Mouse (Mus musculus) heart, embryonic 10.5 days (tissue): Measurements from ENCODE around the gene Zfp143. TPM values are rescaled to one million over a fixed set of nuclear protein-coding genes. Genes with fewer than 3 reads are reported as not detected.

Experiments
- DNase-seq: peaks from one replicate; pipeline ENCODE4 v3.0.0-alpha.2; 2017; ENCODE audit warnings: low spot score
- H3K27ac ChIP-seq: fragments of 300-500 bp; sonication (generic); 2 replicates; pipeline ENCODE4 v1.5.1; 2016; ENCODE audit warnings: mild to moderate bottlenecking
- H3K27me3 ChIP-seq: fragments of 300-500 bp; sonication (generic); 2 replicates; pipeline ENCODE4 v1.6.1; 2016; ENCODE audit warnings: mild to moderate bottlenecking; ENCODE audit not compliant: poor library complexity, insufficient read depth, severe bottlenecking
- H3K36me3 ChIP-seq: fragments of 300-500 bp; sonication (generic); 2 replicates; pipeline ENCODE4 v1.6.1; 2016; ENCODE audit warnings: mild to moderate bottlenecking, moderate library complexity
- H3K4me1 ChIP-seq: fragments of 300-500 bp; sonication (generic); 2 replicates; pipeline ENCODE4 v1.6.1; 2016; ENCODE audit warnings: mild to moderate bottlenecking
- H3K4me3 ChIP-seq: fragments of 300-500 bp; sonication (generic); 2 replicates; pipeline ENCODE4 v1.5.1; 2016; ENCODE audit warnings: mild to moderate bottlenecking, moderate library complexity
- H3K9me3 ChIP-seq: fragments of 300-500 bp; sonication (generic); 2 replicates; pipeline ENCODE4 v1.6.1; 2016; ENCODE audit warnings: mild to moderate bottlenecking, moderate library complexity
- WGBS: fragments of 180-500 bp; shearing (Covaris S2); methylation state at CpG from one replicate; pipeline ENCODE4 v1.1.7; 2016; 5-methylcytosine and 5-hydroxymethylcytosine counted together
- polyA plus RNA-seq: library from polyadenylated mRNA; unstranded; fragments of >200 nt; fragmentation: Nextera tagmentation; extraction: Ambion mirVana; gene quantifications from 2 replicates; pipeline ENCODE4 v1.2.1, GENCODE M21; 2016

Zfp143 gene
- polyA plus RNA-seq, 1 experiment from 2014 or later: 19.0 TPM

DNA sequence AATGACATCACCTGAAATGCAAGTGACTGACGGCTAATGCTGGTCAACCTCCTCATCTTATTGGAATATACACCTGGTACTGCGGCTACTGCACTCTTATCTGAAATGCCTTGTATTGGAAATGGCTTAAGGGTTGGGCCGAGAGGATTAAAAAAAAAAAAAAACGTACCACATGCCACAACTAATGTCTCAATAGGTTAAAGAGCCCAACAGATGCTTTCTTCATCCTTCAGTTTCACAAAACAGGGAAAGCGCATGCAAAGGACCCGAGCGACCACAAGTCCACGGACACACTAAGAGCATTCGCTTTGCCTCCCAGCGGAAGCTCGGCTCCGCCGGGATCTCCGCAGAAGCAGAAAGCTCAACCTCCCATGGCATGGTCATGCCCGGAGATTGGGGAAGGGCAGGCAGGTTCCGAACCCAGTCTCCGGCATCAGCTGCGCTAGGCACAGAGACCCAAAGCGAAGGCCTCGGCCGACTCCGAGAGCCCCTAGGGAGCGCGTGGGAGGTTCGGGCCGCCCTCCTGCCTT is 283 bp upstream of the Zfp143 start:
- peak overlapping the region; percentile 100 for H3K27ac ChIP-seq
- peaks cover 19% of the 10 kb centered on the region for H3K4me1 ChIP-seq
- H3K4me3 ChIP-seq: peak overlapping the region; percentile 82
- H3K27me3 ChIP-seq: no peaks in the 10 kb centered on the region
- no peak for DNase-seq
- peaks cover 43% of the 10 kb centered on the region for H3K36me3 ChIP-seq
- 1% methylated on average over 26 of the region's 26 CpGs for WGBS
- H3K9me3 ChIP-seq: no peaks in the 10 kb centered on the region

GRCm38 (mm10) chr7:110061752-110062273 is 796 bp downstream of the Zfp143 start:
- peak; percentile 94 for DNase-seq
- Histone ChIP-seq H3K4me1 (peaks cover 19% of the 10 kb centered on the region), H3K9me3 (no peaks in the 10 kb centered on the region), H3K27ac (peak overlapping the region; percentile 100), H3K27me3 (no peaks in the 10 kb centered on the region), H3K36me3 (peaks cover 37% of the 10 kb centered on the region), H3K4me3 (peak overlapping the region; percentile 82)
- WGBS: under 1% methylated on average over 47 of the region's 48 CpGs

- 95% methylated on average over 9 of the region's 9 CpGs for WGBS
- peaks cover 19% of the 10 kb centered on the region for H3K4me1 ChIP-seq
- H3K27ac ChIP-seq: no peak overlapping the region; the same call in 1 of the 2 replicates
- H3K9me3 ChIP-seq: no peaks in the 10 kb centered on the region
- H3K36me3 ChIP-seq: peaks cover 34% of the 10 kb centered on the region
- no peak overlapping the region for H3K4me3 ChIP-seq
- no peaks in the 10 kb centered on the region for H3K27me3 ChIP-seq
- DNase-seq: no peak
Measured at GRCm38 (mm10) chr7:110063731-110064130, 2.7 kb downstream of the Zfp143 start.

DNA sequence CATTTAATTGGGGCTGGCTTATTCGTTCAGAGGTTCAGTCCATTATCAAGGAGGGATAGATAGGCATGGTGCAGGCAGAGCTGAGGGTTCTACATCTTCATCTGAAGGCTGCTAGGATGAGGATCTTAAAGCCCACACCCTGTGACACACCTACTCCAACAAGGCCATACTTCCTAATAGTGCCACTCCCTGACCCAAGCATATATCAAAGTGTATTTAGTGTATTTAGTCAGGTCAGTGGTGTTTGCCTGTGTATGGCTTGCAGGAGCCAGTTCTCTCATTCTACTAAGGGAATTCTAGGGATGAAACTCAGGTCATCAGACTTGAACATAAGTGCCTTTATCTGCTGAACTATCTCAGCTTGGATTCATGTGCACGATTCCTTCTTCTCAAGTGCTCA is 8.1 kb downstream of the Zfp143 start:
- Histone ChIP-seq H3K9me3 (no peaks in the 10 kb centered on the region), H3K4me1 (no peaks in the 10 kb centered on the region), H3K27ac (no peak overlapping the region), H3K27me3 (no peaks in the 10 kb centered on the region), H3K4me3 (no peak overlapping the region), H3K36me3 (peaks cover 68% of the 10 kb centered on the region)
- DNase-seq: no peak
- 85% methylated on average over 2 of the region's 2 CpGs for WGBS

DNA sequence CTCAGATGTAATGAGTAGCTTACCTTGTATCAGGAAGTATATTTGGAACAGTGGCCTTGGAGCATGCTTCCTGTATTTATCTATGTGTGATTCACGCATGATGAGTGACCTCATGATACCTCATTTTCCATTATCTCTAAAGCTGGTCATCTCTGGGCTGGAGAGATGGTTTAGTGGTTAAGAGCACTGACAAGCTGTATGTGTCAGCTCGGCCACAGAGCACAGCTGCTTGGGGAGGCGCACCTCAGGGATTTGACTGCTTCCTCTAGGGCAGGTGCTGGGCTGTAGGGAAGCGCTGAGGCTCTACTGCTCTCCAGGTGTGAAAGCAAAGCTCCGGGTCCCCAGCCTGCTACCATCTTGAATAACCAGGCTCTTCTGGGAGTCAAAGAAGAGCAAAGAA is 17.2 kb downstream of the Zfp143 start:
- H3K4me1 ChIP-seq: no peaks in the 10 kb centered on the region
- no peak for DNase-seq
- peaks cover 96% of the 10 kb centered on the region for H3K36me3 ChIP-seq
- no peak overlapping the region for H3K27ac ChIP-seq
- H3K9me3 ChIP-seq: no peaks in the 10 kb centered on the region
- H3K27me3 ChIP-seq: no peaks in the 10 kb centered on the region
- WGBS: 92% methylated on average over 5 of the region's 5 CpGs
- H3K4me3 ChIP-seq: no peak overlapping the region

DNA sequence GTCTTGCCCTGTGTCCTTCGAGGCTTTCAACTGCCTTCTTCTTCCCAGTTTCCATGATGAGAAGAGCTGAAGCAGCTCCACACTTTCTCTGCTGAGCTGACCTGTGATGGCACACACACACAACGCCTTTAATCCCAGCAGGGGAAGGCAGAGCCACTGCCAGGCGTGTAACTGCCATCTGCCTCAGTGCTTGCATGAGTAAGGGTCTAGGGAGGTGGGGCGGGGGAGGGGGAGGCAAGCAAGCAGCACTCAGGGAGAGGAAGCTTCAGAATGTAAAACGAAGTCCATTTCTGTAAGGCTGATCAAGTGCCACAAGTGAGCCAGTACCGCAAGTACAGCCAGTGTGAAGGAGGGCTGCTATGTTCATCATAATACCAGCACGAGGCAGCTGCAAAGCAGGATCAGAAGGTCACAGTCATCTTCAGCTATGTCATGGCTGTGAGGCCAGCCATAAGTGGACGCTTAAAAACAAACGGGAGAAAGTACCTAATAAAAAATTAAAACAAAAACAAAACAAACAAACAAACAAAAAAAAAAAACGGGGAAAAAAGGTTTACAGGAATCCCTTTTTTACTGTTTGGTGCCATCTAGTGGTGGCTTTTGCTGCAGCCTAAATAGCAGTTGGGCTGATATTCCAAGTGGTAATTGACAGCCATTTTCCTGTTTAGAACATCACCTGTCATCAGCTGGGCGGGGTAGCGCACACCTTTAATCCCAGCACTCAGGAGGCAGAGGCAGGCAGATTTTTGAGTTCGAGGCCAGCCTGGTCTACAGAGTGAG is 22.6 kb downstream of the Zfp143 start:
- 68% methylated on average over 13 of the region's 13 CpGs for WGBS
- H3K4me3 ChIP-seq: no peak overlapping the region
- peaks cover 97% of the 10 kb centered on the region for H3K36me3 ChIP-seq
- H3K27me3 ChIP-seq: no peaks in the 10 kb centered on the region
- no peaks in the 10 kb centered on the region for H3K9me3 ChIP-seq
- no peak overlapping the region for H3K27ac ChIP-seq
- H3K4me1 ChIP-seq: no peaks in the 10 kb centered on the region
- DNase-seq: no peak

DNA sequence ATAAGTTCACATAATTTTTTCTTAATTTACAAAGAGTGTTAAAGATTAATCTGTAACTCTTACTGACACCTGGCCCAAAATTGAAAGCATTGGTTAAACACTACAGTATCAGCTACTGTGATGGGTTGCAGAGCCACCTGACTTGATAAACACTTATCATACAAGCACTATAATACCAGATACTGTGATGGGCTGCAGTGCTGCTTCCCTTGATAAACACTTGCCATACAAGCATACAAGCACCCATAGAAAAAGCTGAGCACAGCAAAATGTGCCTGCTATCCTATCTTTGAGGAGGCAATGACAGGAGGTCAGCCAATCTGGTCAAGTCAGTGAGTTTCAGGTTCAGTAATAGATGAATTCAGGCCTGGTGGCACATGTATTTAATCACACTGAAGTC is 24.2 kb downstream of the Zfp143 start:
- Histone ChIP-seq H3K9me3 (no peaks in the 10 kb centered on the region), H3K27ac (no peak overlapping the region), H3K4me1 (no peaks in the 10 kb centered on the region), H3K36me3 (peaks cover 95% of the 10 kb centered on the region), H3K4me3 (no peak overlapping the region), H3K27me3 (no peaks in the 10 kb centered on the region)
- DNase-seq: no peak

- Histone ChIP-seq H3K27ac (no peak overlapping the region), H3K4me3 (no peak overlapping the region), H3K27me3 (no peaks in the 10 kb centered on the region), H3K9me3 (no peaks in the 10 kb centered on the region), H3K4me1 (no peaks in the 10 kb centered on the region), H3K36me3 (peaks cover 93% of the 10 kb centered on the region)
- no peak for DNase-seq
- 84% methylated on average over 4 of the region's 4 CpGs for WGBS
Measured at GRCm38 (mm10) chr7:110087914-110088313, 26.9 kb downstream of the Zfp143 start.

DNA sequence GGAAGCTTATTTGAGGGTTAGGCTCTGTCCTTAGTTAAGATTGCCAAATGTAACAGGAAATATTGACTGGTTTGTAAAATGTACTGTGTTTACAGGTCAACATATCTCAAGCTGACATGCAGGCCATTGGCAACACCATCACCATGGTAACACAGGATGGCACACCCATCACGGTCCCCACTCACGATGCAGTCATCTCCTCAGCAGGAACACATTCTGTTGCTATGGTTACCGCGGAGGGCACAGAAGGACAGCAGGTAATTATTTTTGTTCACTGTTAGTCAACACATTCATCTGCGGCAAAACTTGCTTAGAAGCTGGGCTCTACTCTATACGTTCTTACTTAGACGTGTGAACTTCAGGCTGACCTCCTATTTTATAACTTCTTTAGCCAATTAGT is 30.7 kb downstream of the Zfp143 start:
- 90% methylated on average over 7 of the region's 7 CpGs for WGBS
- H3K36me3 ChIP-seq: peaks cover 92% of the 10 kb centered on the region

DNA sequence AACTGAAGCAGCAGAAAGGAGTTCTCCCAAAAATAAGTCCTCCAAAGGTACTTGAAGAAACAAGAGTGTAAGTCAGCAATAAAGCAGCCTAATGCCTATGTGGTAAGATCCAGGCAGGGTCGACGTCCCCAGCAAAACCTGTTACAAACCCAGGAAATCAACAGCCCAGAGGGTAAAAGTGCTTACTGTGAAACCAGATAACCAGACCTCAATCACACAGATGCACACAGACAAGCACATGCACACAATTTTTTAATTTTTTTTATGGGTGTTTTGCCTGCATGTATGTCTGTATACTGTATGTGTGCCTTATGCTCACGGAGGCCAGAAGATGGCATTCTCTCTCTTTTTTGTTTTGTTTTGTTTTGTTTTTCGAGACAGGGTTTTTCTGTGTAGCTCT is 35.3 kb downstream of the Zfp143 start:
- Histone ChIP-seq H3K9me3 (no peaks in the 10 kb centered on the region), H3K27me3 (no peaks in the 10 kb centered on the region), H3K4me1 (peaks cover 15% of the 10 kb centered on the region), H3K4me3 (no peak overlapping the region), H3K27ac (no peak overlapping the region), H3K36me3 (peaks cover 54% of the 10 kb centered on the region)
- WGBS: 82% methylated on average over 4 of the region's 4 CpGs
- DNase-seq: no peak

More for the DNA sequence above, 30.7 kb downstream of the Zfp143 start:
- Histone ChIP-seq H3K27me3 (no peaks in the 10 kb centered on the region), H3K9me3 (no peaks in the 10 kb centered on the region), H3K4me1 (no peaks in the 10 kb centered on the region), H3K4me3 (no peak overlapping the region), H3K27ac (no peak overlapping the region)
- DNase-seq: no peak

DNA sequence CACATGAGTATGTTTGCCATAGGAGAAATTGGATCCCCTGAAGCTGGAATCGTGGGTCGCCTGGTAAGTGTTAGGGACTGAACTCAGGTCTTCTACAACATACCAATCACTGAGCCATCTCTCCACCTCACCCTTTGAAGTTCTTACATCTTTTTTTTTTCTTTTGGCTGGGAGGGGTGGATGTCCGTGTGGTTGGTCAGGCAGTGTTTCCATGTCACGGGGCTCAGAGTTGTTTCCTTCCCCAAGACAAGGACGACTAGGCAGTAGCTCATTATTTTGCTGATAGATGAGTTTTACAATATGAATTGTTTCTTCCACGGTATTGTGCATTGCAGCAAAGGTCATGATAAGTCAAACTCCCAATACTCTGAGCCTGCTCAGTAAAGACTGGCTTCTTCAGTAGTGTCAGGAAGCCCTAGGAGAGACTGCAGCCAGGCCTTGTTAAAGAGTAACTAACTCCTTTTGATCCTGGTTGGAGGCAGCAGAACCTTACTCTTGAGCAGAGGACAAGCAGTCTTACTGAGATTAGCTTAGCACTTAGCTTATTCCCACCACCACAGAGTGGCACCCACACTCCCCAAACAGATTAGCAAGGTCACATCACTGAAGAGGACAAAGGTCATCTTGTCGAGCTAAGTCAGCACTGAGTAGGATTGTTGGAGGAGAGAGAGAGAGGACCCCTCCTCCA is 36.2 kb downstream of the Zfp143 start:
- Histone ChIP-seq H3K9me3 (no peaks in the 10 kb centered on the region), H3K36me3 (peaks cover 45% of the 10 kb centered on the region), H3K4me1 (peaks cover 15% of the 10 kb centered on the region), H3K27ac (peak overlapping the region; percentile 56; the same call in 1 of the 2 replicates), H3K27me3 (no peaks in the 10 kb centered on the region), H3K4me3 (no peak overlapping the region)
- WGBS: 55% methylated on average over 7 of the region's 7 CpGs
- DNase-seq: no peak

- H3K9me3 ChIP-seq: no peaks in the 10 kb centered on the region
- H3K27ac ChIP-seq: no peak overlapping the region
- no peak overlapping the region for H3K4me3 ChIP-seq
- peaks cover 15% of the 10 kb centered on the region for H3K4me1 ChIP-seq
- H3K36me3 ChIP-seq: peaks cover 10% of the 10 kb centered on the region
- no peaks in the 10 kb centered on the region for H3K27me3 ChIP-seq
- WGBS: 52% methylated on average over 6 of the region's 6 CpGs
- no peak for DNase-seq
Measured at GRCm38 (mm10) chr7:110100854-110101253, 39.8 kb downstream of the Zfp143 start.

- 70% methylated on average over 5 of the region's 5 CpGs for WGBS
- DNase-seq: no peak
- no peak overlapping the region for H3K27ac ChIP-seq
Measured at GRCm38 (mm10) chr7:110101266-110101665, 40.2 kb downstream of the Zfp143 start.

More at GRCm38 (mm10) chr7:110101266-110101665, 40.2 kb downstream of the Zfp143 start:
- no peak overlapping the region for H3K4me3 ChIP-seq
- no peaks in the 10 kb centered on the region for H3K9me3 ChIP-seq
- no peaks in the 10 kb centered on the region for H3K27me3 ChIP-seq
- peaks cover 5% of the 10 kb centered on the region for H3K36me3 ChIP-seq
- H3K4me1 ChIP-seq: peaks cover 15% of the 10 kb centered on the region
